ENCODE assay signal across 22 mouse cellular contexts in genomic region chr17:66912120-66912519, GRCm38 (mm10).
DNase-seq lines count a peak whose midpoint lies in the region; ATAC-seq lines count a peak whose summit lies in the region.
"Had no signal": no experiment of that assay in that cellular context is flagged by ENCODE, and none has a peak within 500 bp of the region (broad histone marks: within the 10 kb centered on the region; RNA-seq: fewer than 3 reads in every experiment).

No protein-coding gene starts in this region.

- H3K36me3 ChIP-seq in heart, embryonic 11.5 days (ENCODE audit: control insufficient read depth, insufficient read depth, low read length), result no peaks in the 10 kb centered on the region
- H3K36me3 ChIP-seq in embryonic facial prominence, embryonic 13.5 days, result no peaks in the 10 kb centered on the region
- no peaks in the 10 kb centered on the region for H3K36me3 ChIP-seq in limb, embryonic 10.5 days
- H3K36me3 ChIP-seq: heart, embryonic 10.5 days; heart, embryonic 15.5 days; hindbrain, embryonic 13.5 days had no signal

- no peak overlapping the region for H3K9ac ChIP-seq in heart, embryonic 11.5 days (ENCODE audit: low read depth, low read length)
- H3K9ac ChIP-seq in embryonic facial prominence, embryonic 13.5 days, result no peak overlapping the region
- H3K9ac ChIP-seq: heart, embryonic 15.5 days; hindbrain, embryonic 13.5 days had no signal

- peak; percentile 57 for DNase-seq in heart, adult 11 months
- peak; percentile 35 for DNase-seq in limb, embryonic 10.5 days (ENCODE audit: low spot score)
- no peak for DNase-seq in adrenal gland, adult (ENCODE audit: inconsistent age in 2 of 2, low spot score in 1 of 2)
- no peak for DNase-seq in adrenal gland, adult 8-10 months
- DNase-seq in adrenal gland, postnatal 10 days, result no peak
- DNase-seq: adrenal gland, adult 2 months; cerebellum, adult 11 months; cerebellum, adult 9-10 months; cerebellum, postnatal 25 days; gastrocnemius, postnatal 36 days; heart, adult 18-20 months; heart, postnatal 14 days; kidney, adult 18-20 months had no signal

- no peaks in the 10 kb centered on the region for H3K27me3 ChIP-seq in heart, embryonic 11.5 days (ENCODE audit: control insufficient read depth, insufficient read depth, low read length)
- no peaks in the 10 kb centered on the region for H3K27me3 ChIP-seq in embryonic facial prominence, embryonic 13.5 days
- no peaks in the 10 kb centered on the region for H3K27me3 ChIP-seq in limb, embryonic 10.5 days (ENCODE audit: low read depth, poor library complexity, severe bottlenecking)
- H3K27me3 ChIP-seq: heart, embryonic 15.5 days; hindbrain, embryonic 13.5 days; Patski had no signal

- no peaks in the 10 kb centered on the region for H3K9me3 ChIP-seq in heart, embryonic 11.5 days (replicated peaks; ENCODE audit: control insufficient read depth, low read length)
- no peaks in the 10 kb centered on the region for H3K9me3 ChIP-seq in embryonic facial prominence, embryonic 13.5 days
- no peaks in the 10 kb centered on the region for H3K9me3 ChIP-seq in limb, embryonic 10.5 days (replicated peaks)
- H3K9me3 ChIP-seq: heart, embryonic 10.5 days; heart, embryonic 15.5 days; hindbrain, embryonic 13.5 days had no signal

- no peak overlapping the region for H3K27ac ChIP-seq in heart, embryonic 11.5 days (ENCODE audit: low read depth, low read length)
- peak overlapping the region; percentile 78 for H3K27ac ChIP-seq in embryonic facial prominence, embryonic 13.5 days
- peak overlapping the region; percentile 46; the same call in 1 of the 2 replicates for H3K27ac ChIP-seq in limb, embryonic 10.5 days
- H3K27ac ChIP-seq: heart, embryonic 10.5 days; heart, embryonic 15.5 days; hindbrain, embryonic 13.5 days; hindbrain, postnatal 0 days had no signal

- ATAC-seq in heart, embryonic 11.5 days (replicated peaks; ENCODE audit: insufficient number of reproducible peaks, low FRiP score, low TSS enrichment), result no peak
- no peak for ATAC-seq in embryonic facial prominence, embryonic 13.5 days (ENCODE audit: insufficient number of reproducible peaks, insufficient read depth, low FRiP score, low TSS enrichment, low read depth)
- ATAC-seq: activated CD4-positive, CD25-positive, alpha-beta regulatory T cell, adult 4 months; forebrain, embryonic 14.5 days; hindbrain, postnatal 0 days; Patski had no signal

- H3K4me3 ChIP-seq in heart, embryonic 11.5 days (ENCODE audit: low read depth, low read length), result no peak overlapping the region
- H3K4me3 ChIP-seq in embryonic facial prominence, embryonic 13.5 days, result no peak overlapping the region
- H3K4me3 ChIP-seq in limb, embryonic 10.5 days, result no peak overlapping the region
- H3K4me3 ChIP-seq: heart, embryonic 10.5 days; heart, embryonic 15.5 days; hindbrain, embryonic 13.5 days had no signal

- 72% methylated on average over 11 of the region's 11 CpGs for WGBS in heart, embryonic 11.5 days (ENCODE audit: insufficient replicate concordance)
- 35% methylated on average over 11 of the region's 11 CpGs for WGBS in embryonic facial prominence, embryonic 13.5 days
- WGBS in limb, embryonic 10.5 days, result 82% methylated on average over 11 of the region's 11 CpGs

- no peak overlapping the region for H3K4me2 ChIP-seq in heart, embryonic 11.5 days
- H3K4me2 ChIP-seq in embryonic facial prominence, embryonic 13.5 days, result peak overlapping the region; percentile 35
- H3K4me2 ChIP-seq: heart, embryonic 15.5 days; hindbrain, embryonic 13.5 days had no signal

- H3K4me1 ChIP-seq in heart, embryonic 11.5 days (ENCODE audit: control insufficient read depth, insufficient read depth, low read length), result no peaks in the 10 kb centered on the region
- peaks cover 8% of the 10 kb centered on the region; the same call in 1 of the 2 replicates for H3K4me1 ChIP-seq in embryonic facial prominence, embryonic 13.5 days
- H3K4me1 ChIP-seq in limb, embryonic 10.5 days, result peaks cover 21% of the 10 kb centered on the region
- H3K4me1 ChIP-seq: heart, embryonic 10.5 days; heart, embryonic 15.5 days had no signal

Comparison
In these comparisons a context has a peak if more than half of its experiments do, and no peak if none do; other contexts are left out.
1. DNase-seq: peak in heart, adult 11 months (single experiment) and limb, embryonic 10.5 days (single experiment); none in adrenal gland, adult (0 of 2), adrenal gland, adult 8-10 months (single experiment) and adrenal gland, postnatal 10 days (single experiment).